Mouse (Mus musculus) limb, embryonic 13.5 days (tissue): ENCODE data around the gene Xaf1. TPM values are rescaled to one million over a fixed set of nuclear protein-coding genes. Genes with fewer than 3 reads are reported as not detected.

Experiments used
- ATAC-seq: fragments of 200-750 bp; cut with Nextera tagmentation; 2 replicates; pipeline ENCODE4 v1.8.0; 2017; ENCODE audit warnings: low read depth, moderate number of reproducible peaks, moderate TSS enrichment; ENCODE audit not compliant: low FRiP score
- H3K27ac ChIP-seq: fragments of 300-500 bp; sonication (generic); 2 replicates; pipeline ENCODE4 v1.5.1; 2015; ENCODE audit warnings: inconsistent platforms, mild to moderate bottlenecking, moderate library complexity
- H3K27me3 ChIP-seq: fragments of 300-500 bp; sonication (generic); 2 replicates; pipeline ENCODE4 v1.6.1; 2015; ENCODE audit warnings: mild to moderate bottlenecking, inconsistent platforms
- H3K36me3 ChIP-seq: fragments of 300-500 bp; sonication (generic); 2 replicates; pipeline ENCODE4 v1.6.1; 2015; ENCODE audit warnings: inconsistent platforms, mild to moderate bottlenecking, moderate library complexity
- H3K4me1 ChIP-seq: fragments of 300-500 bp; sonication (generic); 2 replicates; pipeline ENCODE4 v1.6.1; 2015; ENCODE audit warnings: inconsistent platforms
- H3K4me2 ChIP-seq: fragments of 300-500 bp; sonication (generic); replicated peaks from 2 replicates; pipeline ENCODE4 v1.6.1; 2015; ENCODE audit warnings: inconsistent platforms, mild to moderate bottlenecking, moderate library complexity
- H3K4me3 ChIP-seq: fragments of 300-500 bp; sonication (generic); 2 replicates; pipeline ENCODE4 v1.5.1; 2015; ENCODE audit warnings: moderate library complexity, mild to moderate bottlenecking, inconsistent platforms
- H3K9ac ChIP-seq: fragments of 300-500 bp; sonication (generic); 2 replicates; pipeline ENCODE4 v1.6.1; 2015; ENCODE audit warnings: mild to moderate bottlenecking, inconsistent platforms
- H3K9me3 ChIP-seq: fragments of 300-500 bp; sonication (generic); 2 replicates; pipeline ENCODE4 v1.6.1; 2016; ENCODE audit warnings: inconsistent platforms
- WGBS: fragments of 180-500 bp; shearing (Covaris S2); methylation state at CpG from one replicate; pipeline ENCODE4 v1.1.7; 2015; 5-methylcytosine and 5-hydroxymethylcytosine counted together
- polyA plus RNA-seq: library from polyadenylated mRNA; unstranded; fragments of >200 nt; fragmentation: Nextera tagmentation; extraction: Ambion mirVana; gene quantifications from 2 replicates; pipeline ENCODE4 v1.2.1, GENCODE M21; 2015

The Xaf1 gene
- polyA plus RNA-seq, 1 experiment from 2014 or later: 2.5 TPM

- no peak for ATAC-seq
- H3K9ac ChIP-seq: no peak overlapping the region
- H3K27me3 ChIP-seq: no peaks in the 10 kb centered on the region
- H3K9me3 ChIP-seq: no peaks in the 10 kb centered on the region; the same call in 1 of the 2 replicates
- 67% methylated on average over 14 of the region's 14 CpGs for WGBS
- no peak overlapping the region for H3K4me2 ChIP-seq
- H3K4me3 ChIP-seq: no peak overlapping the region
- no peaks in the 10 kb centered on the region for H3K36me3 ChIP-seq
- H3K27ac ChIP-seq: no peak overlapping the region
- no peaks in the 10 kb centered on the region for H3K4me1 ChIP-seq
Measured at GRCm38 (mm10) chr11:72284532-72285182, 16.8 kb upstream of the Xaf1 start.

GRCm38 (mm10) chr11:72285971-72286480 lies 15.4 kb upstream of the Xaf1 start:
- ATAC-seq: no peak

GRCm38 (mm10) chr11:72286651-72287050 lies 14.8 kb upstream of the Xaf1 start:
- ATAC-seq: no peak
- no peaks in the 10 kb centered on the region for H3K27me3 ChIP-seq
- no peak overlapping the region for H3K4me3 ChIP-seq
- 77% methylated on average over 3 of the region's 3 CpGs for WGBS
- H3K9ac ChIP-seq: no peak overlapping the region
- H3K4me1 ChIP-seq: no peaks in the 10 kb centered on the region
- H3K4me2 ChIP-seq: no peak overlapping the region
- H3K36me3 ChIP-seq: no peaks in the 10 kb centered on the region
- H3K27ac ChIP-seq: no peak overlapping the region
- H3K9me3 ChIP-seq: no peaks in the 10 kb centered on the region; the same call in 1 of the 2 replicates

More at GRCm38 (mm10) chr11:72285971-72286480, 15.4 kb upstream of the Xaf1 start:
- Histone ChIP-seq H3K4me3 (no peak overlapping the region), H3K4me2 (no peak overlapping the region), H3K4me1 (no peaks in the 10 kb centered on the region), H3K27ac (no peak overlapping the region), H3K9me3 (no peaks in the 10 kb centered on the region; the same call in 1 of the 2 replicates), H3K36me3 (no peaks in the 10 kb centered on the region), H3K9ac (no peak overlapping the region), H3K27me3 (no peaks in the 10 kb centered on the region)
- 74% methylated on average over 6 of the region's 6 CpGs for WGBS

- H3K36me3 ChIP-seq: no peaks in the 10 kb centered on the region
- H3K27me3 ChIP-seq: no peaks in the 10 kb centered on the region
- no peak overlapping the region for H3K4me3 ChIP-seq
- H3K27ac ChIP-seq: no peak overlapping the region
- no peak overlapping the region for H3K9ac ChIP-seq
- H3K9me3 ChIP-seq: no peaks in the 10 kb centered on the region; the same call in 1 of the 2 replicates
- no peaks in the 10 kb centered on the region for H3K4me1 ChIP-seq
- WGBS: 92% methylated on average over 2 of the region's 2 CpGs
- no peak for ATAC-seq
- H3K4me2 ChIP-seq: no peak overlapping the region
Measured at GRCm38 (mm10) chr11:72287126-72287525, 14.3 kb upstream of the Xaf1 start.

GRCm38 (mm10) chr11:72287543-72287942 lies 13.9 kb upstream of the Xaf1 start:
- Histone ChIP-seq H3K9me3 (no peaks in the 10 kb centered on the region; the same call in 1 of the 2 replicates), H3K4me1 (no peaks in the 10 kb centered on the region), H3K9ac (no peak overlapping the region)

DNA sequence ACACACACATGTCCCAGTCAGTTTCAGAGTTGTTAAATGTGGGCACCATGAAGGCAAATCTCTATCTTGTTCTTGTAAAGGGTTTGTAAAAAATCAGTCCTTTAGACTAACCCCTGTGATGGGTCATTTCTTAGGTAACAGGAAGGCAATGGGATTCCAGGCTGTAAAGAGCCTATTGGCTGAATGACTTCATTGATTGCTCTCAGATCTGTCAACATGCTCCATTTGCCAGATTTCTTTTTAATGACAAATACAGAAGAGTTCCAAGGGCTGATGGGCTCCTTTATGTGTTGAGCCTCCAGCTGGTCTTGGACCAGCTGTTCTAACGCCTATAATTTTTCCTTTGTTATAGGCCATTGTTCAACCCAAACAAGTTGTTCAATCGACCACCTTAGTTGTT lies 8.3 kb upstream of the Xaf1 start:
- Histone ChIP-seq H3K36me3 (no peaks in the 10 kb centered on the region), H3K9ac (no peak overlapping the region), H3K4me3 (no peak overlapping the region), H3K27me3 (no peaks in the 10 kb centered on the region), H3K4me1 (no peaks in the 10 kb centered on the region), H3K9me3 (no peaks in the 10 kb centered on the region), H3K4me2 (no peak overlapping the region), H3K27ac (no peak overlapping the region)
- 80% methylated on average over 2 of the region's 2 CpGs for WGBS
- no peak for ATAC-seq

More at GRCm38 (mm10) chr11:72287543-72287942, 13.9 kb upstream of the Xaf1 start:
- ATAC-seq: no peak
- Histone ChIP-seq H3K4me2 (no peak overlapping the region), H3K36me3 (no peaks in the 10 kb centered on the region), H3K27ac (no peak overlapping the region), H3K4me3 (no peak overlapping the region), H3K27me3 (no peaks in the 10 kb centered on the region)
- WGBS: 85% methylated on average over 3 of the region's 3 CpGs

DNA sequence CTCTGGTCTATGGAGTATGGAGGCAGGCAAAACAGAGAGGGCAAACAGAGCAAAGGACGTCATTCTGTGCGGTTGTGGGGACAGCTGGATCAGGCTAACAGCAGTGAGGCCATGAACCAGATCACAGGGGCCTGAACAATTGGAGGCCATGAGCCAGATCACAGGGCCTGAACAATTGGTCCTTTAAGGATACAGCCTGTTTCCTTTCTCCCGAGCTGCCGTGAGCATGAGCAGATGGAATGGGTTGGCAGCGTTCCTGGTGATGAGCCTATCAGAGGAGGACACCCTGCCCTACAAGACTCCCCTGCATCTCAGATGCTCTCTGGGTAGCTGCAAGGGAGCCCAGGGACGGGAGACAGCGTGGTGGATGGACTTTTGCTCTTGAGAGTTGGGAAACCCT lies 801 bp downstream of the Xaf1 start:
- ATAC-seq: no peak
- 80% methylated on average over 7 of the region's 7 CpGs for WGBS
- Histone ChIP-seq H3K4me1 (no peaks in the 10 kb centered on the region), H3K9me3 (no peaks in the 10 kb centered on the region), H3K4me3 (no peak overlapping the region), H3K36me3 (no peaks in the 10 kb centered on the region), H3K4me2 (no peak overlapping the region), H3K27me3 (no peaks in the 10 kb centered on the region), H3K9ac (no peak overlapping the region), H3K27ac (no peak overlapping the region)

DNA sequence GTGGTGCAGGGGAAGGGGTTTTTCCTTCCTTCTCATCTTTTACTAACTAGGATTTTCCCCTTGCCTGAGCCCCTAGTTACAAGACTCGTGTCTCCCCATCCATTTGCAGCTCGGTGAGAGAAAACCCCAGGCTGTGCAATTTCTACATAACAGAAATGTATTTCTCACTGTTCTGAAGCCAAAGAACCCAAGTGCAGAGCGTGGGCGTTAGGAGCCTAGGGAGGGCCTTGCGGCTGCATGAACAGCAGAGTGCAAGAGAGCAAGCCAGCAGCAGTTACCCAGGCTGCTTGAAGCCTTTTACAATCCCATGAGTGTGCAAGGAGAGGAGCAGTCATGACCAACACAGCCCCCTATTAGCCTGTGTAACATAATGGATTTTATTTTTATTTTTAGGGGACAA lies 6.0 kb downstream of the Xaf1 start:
- Histone ChIP-seq H3K36me3 (no peaks in the 10 kb centered on the region), H3K4me2 (no peak overlapping the region), H3K4me1 (no peaks in the 10 kb centered on the region), H3K9ac (no peak overlapping the region), H3K9me3 (no peaks in the 10 kb centered on the region), H3K4me3 (no peak overlapping the region), H3K27me3 (peaks cover 9% of the 10 kb centered on the region), H3K27ac (no peak overlapping the region)
- 85% methylated on average over 5 of the region's 5 CpGs for WGBS
- ATAC-seq: no peak

GRCm38 (mm10) chr11:72308982-72309381 lies 7.6 kb downstream of the Xaf1 start:
- WGBS: 36% methylated on average over 2 of the region's 2 CpGs
- Histone ChIP-seq H3K9ac (no peak overlapping the region), H3K27ac (no peak overlapping the region), H3K9me3 (no peaks in the 10 kb centered on the region), H3K27me3 (peaks cover 24% of the 10 kb centered on the region), H3K4me3 (no peak overlapping the region), H3K36me3 (no peaks in the 10 kb centered on the region), H3K4me1 (no peaks in the 10 kb centered on the region), H3K4me2 (no peak overlapping the region)
- no peak for ATAC-seq

DNA sequence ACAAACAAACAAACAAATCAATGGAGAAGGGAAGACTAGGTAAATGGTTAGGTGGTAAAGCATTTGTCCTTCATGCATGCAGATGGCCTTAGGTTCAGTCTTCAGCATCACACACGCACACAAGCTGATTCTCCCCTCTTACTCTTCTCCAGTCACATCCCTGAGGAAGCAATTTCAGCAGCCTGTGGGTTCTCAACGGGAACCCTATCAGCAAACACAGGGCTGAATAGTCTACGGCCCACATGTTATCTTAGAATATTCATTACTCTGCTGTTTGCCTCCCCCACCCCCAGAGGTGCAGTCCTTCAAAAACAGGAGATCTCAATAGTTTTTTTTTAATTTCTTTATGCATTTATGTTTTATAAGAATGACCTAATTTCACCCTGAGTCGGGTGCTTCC lies 9.1 kb downstream of the Xaf1 start:
- no peak overlapping the region for H3K4me3 ChIP-seq
- H3K27ac ChIP-seq: no peak overlapping the region
- peaks cover 4% of the 10 kb centered on the region for H3K4me1 ChIP-seq
- no peak for ATAC-seq
- H3K36me3 ChIP-seq: no peaks in the 10 kb centered on the region
- H3K27me3 ChIP-seq: peaks cover 40% of the 10 kb centered on the region
- WGBS: 81% methylated on average over 4 of the region's 4 CpGs
- no peak overlapping the region for H3K4me2 ChIP-seq
- H3K9me3 ChIP-seq: no peaks in the 10 kb centered on the region
- H3K9ac ChIP-seq: no peak overlapping the region

- H3K36me3 ChIP-seq: no peaks in the 10 kb centered on the region
- no peak overlapping the region for H3K4me3 ChIP-seq
- H3K4me1 ChIP-seq: peaks cover 4% of the 10 kb centered on the region
- H3K27ac ChIP-seq: no peak overlapping the region
- no peak for ATAC-seq
- no peaks in the 10 kb centered on the region for H3K9me3 ChIP-seq
- WGBS: 80% methylated on average over 10 of the region's 10 CpGs
- H3K9ac ChIP-seq: no peak overlapping the region
- H3K27me3 ChIP-seq: peaks cover 46% of the 10 kb centered on the region
- H3K4me2 ChIP-seq: no peak overlapping the region
Measured at GRCm38 (mm10) chr11:72311355-72312001, 10.0 kb downstream of the Xaf1 start.

- ATAC-seq: no peak
- Histone ChIP-seq H3K4me1 (peaks cover 4% of the 10 kb centered on the region), H3K4me3 (peak within 1 kb of the TSS; percentile 31), H3K36me3 (no peaks in the 10 kb centered on the region), H3K27ac (no peak within 1 kb of the TSS), H3K27me3 (peaks cover 57% of the 10 kb centered on the region), H3K4me2 (peak within 1 kb of the TSS; percentile 56), H3K9me3 (no peaks in the 10 kb centered on the region), H3K9ac (peak within 1 kb of the TSS; percentile 48; the same call in 1 of the 2 replicates)
- WGBS: 8% methylated on average over 42 of the region's 42 CpGs
Measured at GRCm38 (mm10) chr11:72314151-72314895, 12.9 kb downstream of the Xaf1 start, which contains the start of gene Fbxo39. Gene Fbxo39 (plus strand): TSS chr11:72314444.
